Mouse (Mus musculus) olfactory bulb, adult 2 months (tissue): Measurements from ENCODE around the gene 1810010D01Rik. TPM values are rescaled to one million over a fixed set of nuclear protein-coding genes. Genes with fewer than 3 reads are reported as not detected.

ENCODE experiments used
- H3K27ac ChIP-seq: fragments of 200-500 bp; 2 replicates; pipeline ENCODE4 v1.5.1; 2012; ENCODE audit warnings: low read depth, low read length; ENCODE audit not compliant: insufficient read depth
- H3K4me1 ChIP-seq: fragments of 200-500 bp; 2 replicates; pipeline ENCODE4 v1.6.1; 2012; ENCODE audit warnings: low read length; ENCODE audit not compliant: control insufficient read depth, insufficient read depth
- H3K4me3 ChIP-seq: fragments of 200-500 bp; 2 replicates; pipeline ENCODE4 v1.5.1; 2012; ENCODE audit warnings: mild to moderate bottlenecking, low read depth, low read length, moderate library complexity; ENCODE audit not compliant: insufficient read depth
- CTCF ChIP-seq: fragments of 200-500 bp; IDR thresholded peaks from 2 replicates; pipeline ENCODE4 v1.5.1; 2012; ENCODE audit warnings: low read depth, mild to moderate bottlenecking, low read length, moderate library complexity; ENCODE audit not compliant: insufficient read depth
- POLR2A ChIP-seq: fragments of 200-500 bp; IDR thresholded peaks from 2 replicates; pipeline ENCODE4 v1.6.1; 2012; ENCODE audit warnings: mild to moderate bottlenecking, low read depth, low read length, moderate library complexity; ENCODE audit not compliant: insufficient read depth
- WGBS: fragments of 180-500 bp; shearing (Covaris S2); methylation state at CpG from one replicate; pipeline ENCODE4 v1.1.7; 2018; 5-methylcytosine and 5-hydroxymethylcytosine counted together
- polyA plus RNA-seq: library from polyadenylated mRNA; stranded (reverse); fragments of >200 nt; gene quantifications from 2 replicates; pipeline ENCODE4 v1.2.4, GENCODE M21; 2012; ENCODE audit warnings: low replicate concordance; ENCODE audit not compliant: missing spikeins, insufficient read depth, insufficient read length

The 1810010D01Rik gene
- polyA plus RNA-seq, 1 experiment: not detected

- no peak overlapping the region for H3K4me3 ChIP-seq
- no peak overlapping the region for H3K27ac ChIP-seq
- TF ChIP-seq CTCF (no peak), POLR2A (no peak)
- H3K4me1 ChIP-seq: peaks cover 3% of the 10 kb centered on the region; the same call in 1 of the 2 replicates
- 87% methylated on average over 4 of the region's 4 CpGs for WGBS
Measured at GRCm38 (mm10) chr7:145240929-145241328, 33.0 kb upstream of the 1810010D01Rik start.

GRCm38 (mm10) chr7:145239736-145240505 lies 32.0 kb upstream of the 1810010D01Rik start:
- TF ChIP-seq POLR2A: no peak
- TF ChIP-seq CTCF: no peak
- H3K4me1 ChIP-seq: peaks cover 3% of the 10 kb centered on the region; the same call in 1 of the 2 replicates
- no peak overlapping the region for H3K27ac ChIP-seq
- WGBS: 88% methylated on average over 8 of the region's 8 CpGs
- H3K4me3 ChIP-seq: no peak overlapping the region

- H3K4me3 ChIP-seq: no peak overlapping the region
- whole genome bisulfite sequencing: 77% methylated on average over 6 of the region's 6 CpGs
- H3K4me1 ChIP-seq: peaks cover 3% of the 10 kb centered on the region; the same call in 1 of the 2 replicates
- no peak overlapping the region for H3K27ac ChIP-seq
- no peak for TF ChIP-seq POLR2A
- TF ChIP-seq CTCF: no peak
Measured at GRCm38 (mm10) chr7:145239145-145239544, 31.2 kb upstream of the 1810010D01Rik start.

GRCm38 (mm10) chr7:145234841-145235790 lies 27.2 kb upstream of the 1810010D01Rik start:
- TF ChIP-seq POLR2A (no peak), CTCF (no peak)
- no peak overlapping the region for H3K4me3 ChIP-seq
- no peak overlapping the region for H3K27ac ChIP-seq
- H3K4me1 ChIP-seq: no peaks in the 10 kb centered on the region
- 93% methylated on average over 10 of the region's 10 CpGs for WGBS

GRCm38 (mm10) chr7:145231659-145232058 lies 23.7 kb upstream of the 1810010D01Rik start:
- no peaks in the 10 kb centered on the region for H3K4me1 ChIP-seq
- no peak overlapping the region for H3K27ac ChIP-seq
- TF ChIP-seq CTCF (no peak), POLR2A (no peak)
- WGBS: 73% methylated on average over 9 of the region's 9 CpGs
- H3K4me3 ChIP-seq: no peak overlapping the region

- peaks cover 7% of the 10 kb centered on the region for H3K4me1 ChIP-seq
- WGBS: 90% methylated on average over 6 of the region's 6 CpGs
- TF ChIP-seq CTCF (no peak), POLR2A (no peak)
- no peak overlapping the region for H3K4me3 ChIP-seq
- H3K27ac ChIP-seq: no peak overlapping the region
Measured at GRCm38 (mm10) chr7:145226641-145227040, 18.7 kb upstream of the 1810010D01Rik start.

- no peak overlapping the region for H3K27ac ChIP-seq
- TF ChIP-seq POLR2A (no peak), CTCF (no peak)
- no peak overlapping the region for H3K4me3 ChIP-seq
- WGBS: 88% methylated on average over 6 of the region's 6 CpGs
- H3K4me1 ChIP-seq: peaks cover 7% of the 10 kb centered on the region
Measured at GRCm38 (mm10) chr7:145225626-145226025, 17.7 kb upstream of the 1810010D01Rik start.

GRCm38 (mm10) chr7:145221841-145222689 lies 14.1 kb upstream of the 1810010D01Rik start:
- no peak overlapping the region for H3K27ac ChIP-seq
- H3K4me1 ChIP-seq: peaks cover 7% of the 10 kb centered on the region
- H3K4me3 ChIP-seq: no peak overlapping the region
- WGBS: 30% methylated on average over 2 of the region's 2 CpGs
- TF ChIP-seq POLR2A: no peak
- TF ChIP-seq CTCF: no peak

- no peak overlapping the region for H3K4me3 ChIP-seq
- H3K27ac ChIP-seq: no peak overlapping the region
- peaks cover 7% of the 10 kb centered on the region for H3K4me1 ChIP-seq
- whole genome bisulfite sequencing: 83% methylated on average over 2 of the region's 2 CpGs
- TF ChIP-seq CTCF (no peak), POLR2A (no peak)
Measured at GRCm38 (mm10) chr7:145221346-145221745, 13.4 kb upstream of the 1810010D01Rik start.
